Mouse (Mus musculus): ENCODE data around the gene Cpvl. TPM values are rescaled to one million over a fixed set of nuclear protein-coding genes. Genes with fewer than 3 reads are reported as not detected.

The Cpvl gene
- total RNA-seq, 2 experiments from 2014 or later, result not detected

DNA sequence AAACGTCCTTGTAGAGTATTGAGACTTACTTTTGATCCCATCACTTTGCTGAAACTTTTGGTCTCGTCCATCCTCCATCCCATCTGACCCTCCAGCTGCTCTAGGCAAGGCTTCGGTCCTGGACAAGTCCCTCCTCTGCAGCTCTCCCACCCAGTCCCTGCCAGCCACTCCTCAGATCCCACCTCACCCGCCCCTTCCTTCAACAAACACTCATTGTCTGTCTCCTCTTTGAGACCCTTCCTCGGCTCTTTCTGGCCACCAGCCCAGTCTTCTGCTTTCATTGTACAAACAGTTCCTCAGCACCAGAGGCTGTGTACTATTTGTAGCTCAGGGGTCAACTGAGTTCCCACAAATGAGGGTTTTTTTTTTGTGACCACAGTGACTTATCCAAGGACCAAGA lies 5.0 kb downstream of the Cpvl start:
- no peak for ATAC-seq (replicated peaks; ENCODE audit: poor library complexity)

DNA sequence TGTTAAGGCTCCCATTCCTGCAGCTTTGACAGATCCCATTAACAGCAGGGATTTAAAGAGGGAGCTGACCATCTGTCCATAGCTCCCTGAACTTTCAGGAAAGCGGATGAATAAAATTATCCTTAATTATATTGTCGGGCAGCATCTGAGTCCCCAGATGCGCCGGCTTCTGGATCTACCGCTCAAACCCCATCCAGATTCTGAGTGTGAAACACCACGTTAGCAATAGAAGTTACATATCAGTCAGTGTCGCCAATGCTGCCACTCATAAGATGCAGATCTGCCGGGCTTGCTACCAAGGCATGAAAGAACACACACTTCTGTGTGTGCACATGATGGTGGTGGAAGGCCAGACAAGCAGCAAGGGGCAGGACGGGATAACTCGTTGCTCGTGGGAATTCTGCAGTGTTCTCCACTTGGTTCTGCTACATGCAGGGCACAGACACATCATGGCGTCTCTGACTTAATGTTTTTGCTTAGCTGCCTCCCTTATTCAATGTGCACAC lies 6.2 kb downstream of the Cpvl start:
- no peak for ATAC-seq (replicated peaks; ENCODE audit: poor library complexity)

DNA sequence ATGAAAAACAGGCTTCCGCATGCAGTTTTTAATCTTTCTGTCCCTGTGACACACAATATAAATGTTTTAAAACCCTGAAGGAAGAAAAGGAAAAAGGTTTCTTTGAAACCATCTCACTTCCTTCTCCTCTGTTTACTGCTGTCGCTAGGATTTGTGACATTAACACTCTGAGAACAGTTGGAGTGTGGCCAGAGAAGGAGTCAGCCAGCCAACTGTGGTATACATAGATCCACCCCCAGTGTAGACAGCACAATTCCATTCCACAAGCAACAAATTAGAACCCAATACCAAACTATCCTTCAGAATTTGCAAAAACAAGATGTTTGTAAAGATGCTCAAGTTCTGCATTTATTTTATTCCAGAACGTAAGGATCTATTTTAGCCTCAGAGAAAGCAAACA lies 6.7 kb downstream of the Cpvl start:
- ATAC-seq (replicated peaks; ENCODE audit: poor library complexity), result no peak

- ATAC-seq (replicated peaks; ENCODE audit: poor library complexity), result no peak
Measured at GRCm38 (mm10) chr6:53969081-53969480, 9.4 kb downstream of the Cpvl start.

DNA sequence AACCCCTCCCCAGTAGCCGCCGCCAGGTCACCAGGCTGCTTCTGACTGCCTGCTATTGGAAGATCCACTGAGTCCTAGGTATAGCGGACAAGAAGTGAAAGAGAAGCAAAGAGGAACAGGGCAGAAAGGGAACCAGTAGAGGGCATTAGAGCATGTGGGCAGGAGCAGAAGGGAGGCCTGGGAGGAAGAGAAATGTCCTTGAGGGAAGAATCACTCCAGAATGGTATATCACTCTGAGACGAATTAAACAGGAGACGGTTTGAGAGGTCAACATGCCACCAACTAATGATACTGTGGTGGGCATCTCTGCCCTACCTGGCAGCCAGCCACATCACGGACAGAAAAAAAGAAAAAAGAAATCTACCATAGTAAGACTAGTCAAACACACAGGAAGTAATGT lies 9.9 kb downstream of the Cpvl start:
- ATAC-seq (replicated peaks; ENCODE audit: poor library complexity), result peak; percentile 87

DNA sequence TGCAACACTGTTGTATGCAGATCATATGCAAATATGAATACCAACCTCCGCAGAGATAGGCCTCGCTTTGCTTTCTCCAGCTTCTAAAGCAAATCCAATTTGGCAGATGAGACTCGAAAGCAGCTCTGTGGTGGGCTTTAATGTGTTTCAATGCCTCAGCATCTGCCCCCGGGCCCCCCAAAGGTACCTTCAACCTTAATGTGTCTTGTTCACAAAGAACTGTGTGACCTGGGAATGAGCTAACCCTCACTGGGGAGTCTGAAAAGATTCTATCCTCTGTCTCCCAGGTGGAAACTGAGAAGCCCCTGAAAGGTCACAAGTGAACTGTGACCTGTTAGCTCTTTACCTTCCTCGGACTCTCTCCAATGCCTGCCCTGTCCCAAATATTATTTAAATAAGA lies 11.9 kb downstream of the Cpvl start:
- no peak for ATAC-seq (replicated peaks; ENCODE audit: poor library complexity)

DNA sequence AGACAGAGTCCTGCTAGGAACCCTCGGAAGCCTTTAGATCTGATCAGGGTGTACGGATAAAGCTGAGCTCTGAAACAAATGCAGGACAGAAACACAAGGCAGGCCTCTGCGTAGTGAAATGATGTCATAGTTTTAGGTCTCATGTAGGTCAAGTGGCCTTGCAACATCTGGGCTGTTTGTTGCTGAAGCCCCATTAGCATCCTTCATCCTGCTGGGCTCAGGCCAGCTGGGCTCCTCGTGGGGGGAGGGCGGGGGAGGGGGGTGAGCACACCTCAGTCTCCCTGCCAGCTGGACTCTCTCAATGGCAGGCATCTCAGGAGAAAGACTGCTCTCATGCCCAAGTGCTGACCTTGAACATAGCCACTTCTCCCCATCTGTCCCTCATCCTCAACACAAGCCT lies 12.6 kb downstream of the Cpvl start:
- ATAC-seq (replicated peaks; ENCODE audit: poor library complexity), result no peak

GRCm38 (mm10) chr6:53963906-53964496 lies 14.5 kb downstream of the Cpvl start:
- no peak for ATAC-seq (replicated peaks; ENCODE audit: poor library complexity)

GRCm38 (mm10) chr6:53962006-53962405 lies 16.5 kb downstream of the Cpvl start:
- no peak for ATAC-seq (replicated peaks; ENCODE audit: poor library complexity)

GRCm38 (mm10) chr6:53959826-53960225 lies 18.6 kb downstream of the Cpvl start:
- no peak for ATAC-seq (replicated peaks; ENCODE audit: poor library complexity)

GRCm38 (mm10) chr6:53958321-53958720 lies 20.1 kb downstream of the Cpvl start:
- peak; percentile 76 for ATAC-seq (replicated peaks; ENCODE audit: poor library complexity)

DNA sequence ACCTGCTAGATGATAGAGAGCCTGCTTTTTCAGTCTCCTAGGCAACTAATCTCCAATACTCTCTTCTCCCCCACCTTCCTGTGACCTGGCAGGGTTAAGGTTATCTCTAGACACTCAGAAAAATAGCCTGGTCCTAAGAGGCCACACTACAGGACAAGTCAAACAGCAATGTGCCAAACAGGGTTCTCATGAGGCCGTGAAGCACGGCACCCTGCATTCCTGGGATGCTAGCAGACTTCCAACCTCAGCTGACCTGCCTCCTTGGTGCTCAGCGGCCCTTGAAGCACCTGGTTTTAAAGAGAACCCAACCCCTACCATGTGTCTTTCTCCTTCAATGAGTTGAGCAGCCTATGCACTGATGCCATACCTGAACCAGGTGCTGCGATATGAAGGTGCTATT lies 22.0 kb downstream of the Cpvl start:
- no peak for ATAC-seq (replicated peaks; ENCODE audit: poor library complexity)

- ATAC-seq (replicated peaks; ENCODE audit: poor library complexity), result no peak
Measured at GRCm38 (mm10) chr6:53955846-53956245, 22.6 kb downstream of the Cpvl start.

- no peak for ATAC-seq (replicated peaks; ENCODE audit: poor library complexity)
Measured at GRCm38 (mm10) chr6:53955271-53955670, 23.2 kb downstream of the Cpvl start.

DNA sequence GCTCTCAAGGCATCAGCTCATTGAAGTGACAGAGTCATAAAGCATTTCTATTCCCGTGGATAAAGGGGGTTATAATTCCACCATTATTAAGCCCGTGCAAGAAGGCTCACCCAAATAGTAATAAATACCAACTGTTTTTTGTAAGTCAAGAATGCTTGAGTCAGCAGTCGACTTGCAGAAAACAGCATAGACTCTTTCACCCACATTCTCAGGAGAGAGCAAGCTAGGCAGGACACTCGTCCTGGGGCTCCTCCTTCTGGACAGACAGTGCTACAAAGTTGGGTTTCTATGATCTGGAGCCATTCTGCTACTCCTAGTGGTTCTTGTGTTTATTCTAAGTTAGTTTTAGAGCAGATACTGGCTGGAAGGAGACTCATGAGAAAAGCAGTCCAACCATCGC lies 24.4 kb downstream of the Cpvl start:
- ATAC-seq (replicated peaks; ENCODE audit: poor library complexity), result peak; percentile 61

- ATAC-seq (replicated peaks; ENCODE audit: poor library complexity), result no peak
Measured at GRCm38 (mm10) chr6:53953348-53953747, 25.1 kb downstream of the Cpvl start.

- no peak for ATAC-seq (replicated peaks; ENCODE audit: poor library complexity)
Measured at GRCm38 (mm10) chr6:53951421-53951820, 27.1 kb downstream of the Cpvl start.

DNA sequence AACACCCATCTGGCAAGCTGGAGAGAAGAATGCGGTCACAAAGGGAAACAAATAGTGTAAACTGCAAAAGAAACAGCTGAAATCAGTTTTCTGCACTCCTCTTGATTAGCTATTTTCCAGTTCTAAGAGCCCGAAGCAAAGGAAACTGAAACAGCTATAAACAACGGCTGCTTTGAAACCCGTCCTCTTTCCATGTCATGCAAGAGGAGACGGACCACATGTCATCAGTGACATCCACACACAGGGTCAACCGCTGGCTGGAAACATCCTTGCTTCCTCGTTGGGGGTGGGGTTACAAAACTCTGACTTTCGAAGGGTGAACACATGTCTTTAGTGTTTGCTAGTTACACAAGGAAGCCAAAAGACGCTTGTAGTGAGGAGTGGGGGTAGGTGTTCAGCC lies 27.6 kb downstream of the Cpvl start:
- 0 out of 2 replicates have a peak, but pooled peaks have one; percentile 37 for ATAC-seq (replicated peaks; ENCODE audit: poor library complexity)

- ATAC-seq (replicated peaks; ENCODE audit: poor library complexity), result peak; percentile 23; the same call in 1 of the 2 replicates
Measured at GRCm38 (mm10) chr6:53948388-53949035, 30.0 kb downstream of the Cpvl start.

DNA sequence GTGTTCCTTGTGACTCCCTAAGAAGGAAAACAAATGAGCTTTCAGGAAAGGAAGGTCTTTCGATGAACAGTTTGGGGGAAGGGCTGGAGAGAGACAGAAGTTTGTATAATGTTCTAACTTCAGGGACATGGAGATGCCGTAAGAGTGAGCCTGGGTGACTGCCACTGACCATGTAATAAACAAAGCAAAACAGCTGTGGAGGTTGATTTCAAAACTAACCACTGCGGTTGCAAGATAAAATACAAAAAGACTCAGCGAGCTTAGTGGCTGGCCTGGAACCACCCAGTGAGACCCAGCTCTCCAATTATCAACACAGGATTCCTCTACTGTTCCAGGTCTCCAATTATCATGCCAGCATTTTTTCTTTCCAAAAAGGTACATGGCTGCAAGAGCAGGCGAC lies 33.6 kb downstream of the Cpvl start:
- no peak for ATAC-seq (replicated peaks; ENCODE audit: poor library complexity)

GRCm38 (mm10) chr6:53944417-53944816 lies 34.1 kb downstream of the Cpvl start:
- ATAC-seq (replicated peaks; ENCODE audit: poor library complexity), result no peak

DNA sequence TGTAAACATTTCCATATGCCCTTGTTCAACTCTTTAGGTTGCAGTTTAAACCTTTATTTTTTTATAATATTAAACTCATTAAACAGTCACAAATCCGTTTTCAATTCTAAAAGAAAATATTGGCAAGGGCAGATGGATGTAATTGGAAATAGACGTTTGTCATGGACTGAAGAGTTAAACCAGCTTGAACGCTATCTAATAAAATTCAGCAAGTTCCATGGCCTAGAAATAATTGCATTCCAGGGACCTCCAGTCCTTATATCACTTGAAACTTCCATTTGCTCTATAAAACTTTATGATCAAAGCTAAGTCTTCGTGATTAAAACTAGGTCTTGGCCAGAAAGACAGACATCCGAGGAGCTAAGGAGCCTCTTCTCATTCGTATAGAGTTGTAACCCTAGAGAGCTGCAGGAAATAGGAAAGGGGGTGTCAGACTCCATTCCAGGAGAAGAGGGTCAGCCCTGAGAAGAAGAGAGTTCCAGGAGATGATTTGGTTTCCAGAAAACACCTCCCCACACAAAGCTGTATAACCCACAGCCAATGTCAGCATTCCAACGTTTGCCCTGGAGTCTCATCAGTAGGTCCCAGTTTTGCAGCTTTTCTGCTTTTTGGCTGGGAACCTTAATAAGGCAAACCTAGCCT lies 36.2 kb downstream of the Cpvl start:
- ATAC-seq (replicated peaks; ENCODE audit: poor library complexity), result no peak

All from megakaryocyte progenitor cell, adult 5-6 weeks (primary cell).